Mouse (Mus musculus): Measurements from ENCODE around the gene Pgpep1.

DNA sequence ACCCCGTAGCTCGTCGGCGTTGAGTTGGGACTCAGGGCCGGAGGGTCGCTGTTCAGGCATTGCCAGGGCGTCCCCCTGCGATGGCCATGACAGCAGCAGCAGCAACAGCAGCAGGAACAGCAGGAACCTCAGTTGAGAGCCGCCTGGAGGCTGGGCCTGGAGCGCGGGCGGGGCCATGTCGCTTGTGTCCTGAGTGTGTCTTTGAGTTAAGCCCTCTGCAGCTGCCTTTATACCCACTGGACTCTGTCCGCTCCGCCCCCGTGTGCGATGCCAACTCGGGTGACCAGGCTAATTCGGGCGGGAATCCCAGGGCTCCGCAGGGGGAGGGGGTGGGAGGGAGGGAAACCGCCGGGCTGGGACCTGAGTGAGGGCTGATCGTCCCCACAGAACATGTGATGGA, 28.8 kb downstream of the Pgpep1 start:
- no peak for TF ChIP-seq USF1 (IDR thresholded peaks at IDR 0.05; ENCODE audit: low read depth, low read length)
- no peak for TF ChIP-seq CTCF (conservative IDR thresholded peaks at IDR 0.05 in 1 of 2, IDR thresholded peaks at IDR 0.05 in 1 of 2; ENCODE audit: low read depth in 2 of 2, low read length in 2 of 2)
- TF ChIP-seq USF2 (conservative IDR thresholded peaks at IDR 0.05; ENCODE audit: low read depth, low read length): no peak
- TF ChIP-seq EP300 (IDR thresholded peaks at IDR 0.05; ENCODE audit: low read length): no peak
- TF ChIP-seq POLR2A (IDR thresholded peaks at IDR 0.05; ENCODE audit: low read depth, low read length): no peak
- TF ChIP-seq CHD1 (IDR thresholded peaks at IDR 0.05; ENCODE audit: low read depth, low read length): no peak
- TF ChIP-seq BHLHE40 (IDR thresholded peaks at IDR 0.05; ENCODE audit: low read depth, low read length): no peak
- no peak for TF ChIP-seq MEF2A (IDR thresholded peaks at IDR 0.05; ENCODE audit: borderline replicate concordance, low read depth, low read length)
- TF ChIP-seq MAZ (IDR thresholded peaks at IDR 0.05; ENCODE audit: low read depth, low read length): no peak
- TF ChIP-seq NELFE (IDR thresholded peaks at IDR 0.05; ENCODE audit: low read depth, low read length): no peak
- no peak for TF ChIP-seq IRF4 (IDR thresholded peaks at IDR 0.05; ENCODE audit: low read depth, low read length)
- TF ChIP-seq SMC3 (IDR thresholded peaks at IDR 0.05; ENCODE audit: low read depth, low read length): no peak
- TF ChIP-seq TCF12 (IDR thresholded peaks at IDR 0.05; ENCODE audit: low read depth, low read length): no peak
- TF ChIP-seq POLR2AphosphoS2 (IDR thresholded peaks at IDR 0.05; ENCODE audit: low read depth, low read length): no peak
